Mouse (Mus musculus): ENCODE measurements at regions not wholly inside any gene's neighbourhood (a gene's known extent, or its start where the extent isn't known, plus 50 kb on each side); places are given as distances from the start of the nearest gene placed in this dataset.
A peak's percentile ranks its signal among the peaks of the same experiment; 100 is the strongest.

GRCm38 (mm10) chr5:50733711-50734110 lies 674.9 kb upstream of the Adgra3 start:
- no peak for ATAC-seq
- Histone ChIP-seq H3K36me3 (no peaks in the 10 kb centered on the region), H3K4me2 (replicated peaks) (no peak overlapping the region), H3K4me3 (replicated peaks) (no peak overlapping the region), H3K27ac (no peak overlapping the region), H3K4me1 (replicated peaks) (no peaks in the 10 kb centered on the region), H3K27me3 (replicated peaks) (no peaks in the 10 kb centered on the region), H3K9me3 (no peaks in the 10 kb centered on the region), H3K9ac (no peak overlapping the region)
- WGBS = 69% methylated on average over 3 of the region's 3 CpGs

GRCm38 (mm10) chr5:50728337-50729003 lies 669.7 kb upstream of the Adgra3 start:
- 50% methylated on average over 1 of the region's 1 CpGs for WGBS
- Histone ChIP-seq H3K4me2 (replicated peaks) (no peak overlapping the region), H3K4me3 (replicated peaks) (no peak overlapping the region), H3K27ac (no peak overlapping the region), H3K27me3 (replicated peaks) (no peaks in the 10 kb centered on the region), H3K4me1 (replicated peaks) (no peaks in the 10 kb centered on the region), H3K9ac (no peak overlapping the region), H3K36me3 (no peaks in the 10 kb centered on the region), H3K9me3 (no peaks in the 10 kb centered on the region)
- no peak for ATAC-seq

GRCm38 (mm10) chr5:50706945-50707663 lies 648.3 kb upstream of the Adgra3 start:
- WGBS = 50% methylated on average over 2 of the region's 2 CpGs
- Histone ChIP-seq H3K9ac (no peak overlapping the region), H3K4me1 (replicated peaks) (no peaks in the 10 kb centered on the region), H3K4me2 (replicated peaks) (no peak overlapping the region), H3K9me3 (no peaks in the 10 kb centered on the region), H3K36me3 (no peaks in the 10 kb centered on the region), H3K27me3 (replicated peaks) (no peaks in the 10 kb centered on the region), H3K4me3 (replicated peaks) (no peak overlapping the region), H3K27ac (no peak overlapping the region)
- ATAC-seq = no peak

- H3K27me3 ChIP-seq (replicated peaks) = no peaks in the 10 kb centered on the region
- peak; percentile 31; the same call in 1 of the 2 replicates for ATAC-seq
- no peak overlapping the region for H3K4me2 ChIP-seq (replicated peaks)
- H3K4me3 ChIP-seq (replicated peaks) = no peak overlapping the region
- 10% methylated on average over 2 of the region's 2 CpGs for WGBS
- H3K4me1 ChIP-seq (replicated peaks) = no peaks in the 10 kb centered on the region
- no peak overlapping the region for H3K9ac ChIP-seq
- no peaks in the 10 kb centered on the region for H3K36me3 ChIP-seq
- H3K9me3 ChIP-seq = no peaks in the 10 kb centered on the region
- no peak overlapping the region for H3K27ac ChIP-seq
These were observed 639.3 kb upstream of the Adgra3 start for GRCm38 (mm10) chr5:50698084-50698483.

GRCm38 (mm10) chr5:50697588-50697987 lies 638.8 kb upstream of the Adgra3 start:
- Histone ChIP-seq H3K36me3 (no peaks in the 10 kb centered on the region), H3K27me3 (replicated peaks) (no peaks in the 10 kb centered on the region), H3K4me2 (replicated peaks) (no peak overlapping the region), H3K9me3 (no peaks in the 10 kb centered on the region), H3K4me3 (replicated peaks) (no peak overlapping the region), H3K4me1 (replicated peaks) (no peaks in the 10 kb centered on the region), H3K9ac (no peak overlapping the region), H3K27ac (no peak overlapping the region)
- 46% methylated on average over 8 of the region's 8 CpGs for WGBS
- ATAC-seq = no peak

GRCm38 (mm10) chr5:50688362-50688761 lies 629.6 kb upstream of the Adgra3 start:
- Histone ChIP-seq H3K9me3 (no peaks in the 10 kb centered on the region), H3K27ac (no peak overlapping the region), H3K27me3 (replicated peaks) (no peaks in the 10 kb centered on the region), H3K4me3 (replicated peaks) (no peak overlapping the region), H3K9ac (no peak overlapping the region), H3K4me1 (replicated peaks) (no peaks in the 10 kb centered on the region), H3K4me2 (replicated peaks) (no peak overlapping the region), H3K36me3 (no peaks in the 10 kb centered on the region)
- 71% methylated on average over 2 of the region's 2 CpGs for WGBS
- ATAC-seq = peak; percentile 59; the same call in 1 of the 2 replicates

GRCm38 (mm10) chr5:50683966-50684365 lies 625.2 kb upstream of the Adgra3 start:
- Histone ChIP-seq H3K4me2 (replicated peaks) (no peak overlapping the region), H3K9me3 (no peaks in the 10 kb centered on the region), H3K4me1 (replicated peaks) (no peaks in the 10 kb centered on the region), H3K27me3 (replicated peaks) (no peaks in the 10 kb centered on the region), H3K9ac (no peak overlapping the region), H3K4me3 (replicated peaks) (no peak overlapping the region), H3K36me3 (no peaks in the 10 kb centered on the region), H3K27ac (no peak overlapping the region)
- 83% methylated on average over 5 of the region's 5 CpGs for WGBS
- ATAC-seq = no peak

- no peak overlapping the region for H3K27ac ChIP-seq
- ATAC-seq = no peak
- H3K27me3 ChIP-seq (replicated peaks) = no peaks in the 10 kb centered on the region
- no peaks in the 10 kb centered on the region for H3K4me1 ChIP-seq (replicated peaks)
- no peak overlapping the region for H3K9ac ChIP-seq
- H3K9me3 ChIP-seq = no peaks in the 10 kb centered on the region
- no peak overlapping the region for H3K4me2 ChIP-seq (replicated peaks)
- no peak overlapping the region for H3K4me3 ChIP-seq (replicated peaks)
- H3K36me3 ChIP-seq = no peaks in the 10 kb centered on the region
These were observed 577.7 kb upstream of the Adgra3 start for GRCm38 (mm10) chr5:50636539-50636938.

- no peaks in the 10 kb centered on the region for H3K36me3 ChIP-seq
- H3K4me2 ChIP-seq (replicated peaks) = no peak overlapping the region
- no peak overlapping the region for H3K9ac ChIP-seq
- no peak overlapping the region for H3K27ac ChIP-seq
- no peaks in the 10 kb centered on the region for H3K27me3 ChIP-seq (replicated peaks)
- WGBS = 83% methylated on average over 6 of the region's 6 CpGs
- no peak overlapping the region for H3K4me3 ChIP-seq (replicated peaks)
- ATAC-seq = no peak
- H3K4me1 ChIP-seq (replicated peaks) = no peaks in the 10 kb centered on the region
- no peaks in the 10 kb centered on the region for H3K9me3 ChIP-seq
These were observed 567.8 kb upstream of the Adgra3 start for GRCm38 (mm10) chr5:50626648-50627047.

GRCm38 (mm10) chr5:50624206-50624605 lies 565.4 kb upstream of the Adgra3 start:
- Histone ChIP-seq H3K4me2 (replicated peaks) (no peak overlapping the region), H3K4me3 (replicated peaks) (no peak overlapping the region), H3K4me1 (replicated peaks) (no peaks in the 10 kb centered on the region), H3K9ac (no peak overlapping the region), H3K9me3 (no peaks in the 10 kb centered on the region), H3K27ac (no peak overlapping the region), H3K36me3 (no peaks in the 10 kb centered on the region), H3K27me3 (replicated peaks) (no peaks in the 10 kb centered on the region)
- ATAC-seq = no peak
